Mouse (Mus musculus): ENCODE measurements around the gene E330021D16Rik. TPM values are rescaled to one million over a fixed set of nuclear protein-coding genes. Genes with fewer than 3 reads are reported as not detected.

Gene E330021D16Rik
- polyA plus RNA-seq, 1 experiment from 2014 or later = not detected

GRCm38 (mm10) chr6:136363313-136363712 is 52.1 kb downstream of the E330021D16Rik start:
- Histone ChIP-seq H3K36me3 (ENCODE audit: control insufficient read depth, insufficient read depth, low read length) (no peaks in the 10 kb centered on the region), H3K27ac (ENCODE audit: low read depth, low read length) (no peak overlapping the region), H3K4me3 (ENCODE audit: low read length) (no peak overlapping the region), H3K9me3 (ENCODE audit: control insufficient read depth, low read length) (no peaks in the 10 kb centered on the region), H3K4me2 (ENCODE audit: low read length) (no peak overlapping the region), H3K9ac (ENCODE audit: low read depth, low read length) (no peak overlapping the region), H3K27me3 (replicated peaks; ENCODE audit: control insufficient read depth, insufficient read depth, low read length) (no peaks in the 10 kb centered on the region), H3K4me1 (ENCODE audit: control insufficient read depth, insufficient read depth, low read depth, low read length) (no peaks in the 10 kb centered on the region)
- no peak for ATAC-seq
- WGBS = 87% methylated on average over 8 of the region's 8 CpGs

DNA sequence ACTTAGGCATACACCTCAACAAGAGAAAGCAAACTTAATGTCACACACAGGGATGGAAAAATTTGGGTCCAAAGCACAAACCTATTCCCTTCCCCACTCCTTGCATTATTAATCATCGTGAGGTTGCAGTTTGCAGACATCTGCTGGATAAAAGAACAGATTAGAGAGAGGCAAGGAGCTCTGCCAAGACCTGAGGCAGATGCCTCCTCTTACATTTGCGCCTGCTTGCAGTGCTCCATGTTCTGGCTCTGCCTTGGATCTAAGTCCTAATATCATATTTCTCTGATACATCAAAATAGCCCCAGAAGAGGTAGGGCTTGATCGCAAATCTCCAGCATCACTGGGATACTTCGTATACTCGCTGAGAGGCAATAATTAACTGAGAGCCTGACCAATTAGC is 56.9 kb downstream of the E330021D16Rik start:
- H3K27ac ChIP-seq (ENCODE audit: low read depth, low read length) = no peak overlapping the region
- H3K9ac ChIP-seq (ENCODE audit: low read depth, low read length) = no peak overlapping the region
- no peak overlapping the region for H3K4me3 ChIP-seq (ENCODE audit: low read length)
- H3K36me3 ChIP-seq (ENCODE audit: control insufficient read depth, insufficient read depth, low read length) = no peaks in the 10 kb centered on the region
- WGBS = 77% methylated on average over 5 of the region's 5 CpGs
- H3K4me2 ChIP-seq (ENCODE audit: low read length) = no peak overlapping the region
- no peak for ATAC-seq
- no peaks in the 10 kb centered on the region for H3K9me3 ChIP-seq (ENCODE audit: control insufficient read depth, low read length)
- H3K4me1 ChIP-seq (ENCODE audit: control insufficient read depth, insufficient read depth, low read depth, low read length) = no peaks in the 10 kb centered on the region
- H3K27me3 ChIP-seq (replicated peaks; ENCODE audit: control insufficient read depth, insufficient read depth, low read length) = no peaks in the 10 kb centered on the region

GRCm38 (mm10) chr6:136353399-136354184 is 61.8 kb downstream of the E330021D16Rik start:
- H3K9me3 ChIP-seq (ENCODE audit: control insufficient read depth, low read length) = no peaks in the 10 kb centered on the region
- H3K9ac ChIP-seq (ENCODE audit: low read depth, low read length) = no peak overlapping the region; the same call in 1 of the 2 replicates
- no peaks in the 10 kb centered on the region for H3K27me3 ChIP-seq (replicated peaks; ENCODE audit: control insufficient read depth, insufficient read depth, low read length)
- H3K4me2 ChIP-seq (ENCODE audit: low read length) = 0 out of 2 replicates have a peak overlapping the region, but pooled peaks have one; percentile 5
- no peak overlapping the region for H3K27ac ChIP-seq (ENCODE audit: low read depth, low read length)
- no peaks in the 10 kb centered on the region for H3K36me3 ChIP-seq (ENCODE audit: control insufficient read depth, insufficient read depth, low read length)
- WGBS = 39% methylated on average over 11 of the region's 11 CpGs
- H3K4me3 ChIP-seq (ENCODE audit: low read length) = no peak overlapping the region
- H3K4me1 ChIP-seq (ENCODE audit: control insufficient read depth, insufficient read depth, low read depth, low read length) = no peaks in the 10 kb centered on the region
- peak; percentile 83 for ATAC-seq

Other genes starting within 250 kb of the E330021D16Rik start
- 56.1 and 62.5 TPM in 2 replicates for gene Grin2b, start 242.1 kb downstream of the E330021D16Rik start, polyA plus RNA-seq (2015; fragmentation: Nextera tagmentation; extraction: Ambion mirVana)
- not detected in 2 replicates for gene Gm8994, start 88.0 kb downstream of the E330021D16Rik start, polyA plus RNA-seq (2015; fragmentation: Nextera tagmentation; extraction: Ambion mirVana)
- 30.4 and 33.9 TPM in 2 replicates for gene Atf7ip, start 90.6 kb upstream of the E330021D16Rik start, polyA plus RNA-seq (2015; fragmentation: Nextera tagmentation; extraction: Ambion mirVana)
- gene Plbd1, start 246.4 kb upstream of the E330021D16Rik start, polyA plus RNA-seq (2015; fragmentation: Nextera tagmentation; extraction: Ambion mirVana) = 1.9 and 2.0 TPM in 2 replicates